Mouse (Mus musculus): ENCODE measurements around the gene Arhgef28.

DNA sequence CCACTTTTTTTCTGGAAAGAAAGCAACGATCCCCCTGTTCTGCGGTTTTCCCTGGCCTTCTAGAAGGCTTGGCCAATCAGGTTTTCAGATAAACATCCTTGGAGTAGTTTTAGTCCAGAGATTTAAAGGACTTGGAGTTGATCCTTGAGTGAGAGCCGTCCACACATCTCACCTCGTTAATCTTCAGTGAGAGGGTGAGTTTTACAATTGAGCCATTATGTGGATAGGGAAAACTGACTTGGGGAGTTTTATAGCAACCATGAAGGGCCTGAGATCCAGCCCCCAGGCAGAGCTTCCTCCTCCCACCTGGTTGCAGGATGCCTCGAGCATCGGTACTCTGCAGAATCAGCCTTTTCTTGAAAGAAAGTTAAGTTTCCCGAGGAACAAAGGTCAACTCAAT is 318.7 kb downstream of the Arhgef28 start:
- TF ChIP-seq CTCF (IDR thresholded peaks at IDR 0.05; ENCODE audit: low read depth, low read length) (no peak), POLR2A (IDR thresholded peaks at IDR 0.05; ENCODE audit: insufficient read depth, low read length) (no peak)
